Mouse (Mus musculus): ENCODE results near the gene Rab12. TPM values are rescaled to one million over a fixed set of nuclear protein-coding genes. Genes with fewer than 3 reads are reported as not detected.

Rab12 gene
- polyA plus RNA-seq, 1 experiment: 32.4 TPM

- Histone ChIP-seq H3K27me3 (ENCODE audit: control insufficient read depth, insufficient read depth, insufficient read length) (no peaks in the 10 kb centered on the region), H3K79me3 (ENCODE audit: low read depth) (peaks cover 18% of the 10 kb centered on the region), H3K79me2 (ENCODE audit: control insufficient read depth, insufficient read depth) (peaks cover 51% of the 10 kb centered on the region), H3K36me3 (ENCODE audit: control insufficient read depth, insufficient read depth) (no peaks in the 10 kb centered on the region), H3ac (ENCODE audit: control insufficient read depth, insufficient read length, low read depth) (peak overlapping the region; percentile 61), H3K4me3 (ENCODE audit: insufficient read depth, poor library complexity, severe bottlenecking) (peak overlapping the region; percentile 55)
- no peak for TF ChIP-seq USF1 (IDR thresholded peaks at IDR 0.05; ENCODE audit: low read depth)
- TF ChIP-seq CTCF (IDR thresholded peaks at IDR 0.05; ENCODE audit: control insufficient read depth, insufficient read depth, insufficient read length): peak; percentile 65
- TF ChIP-seq CEBPB (IDR thresholded peaks at IDR 0.05; ENCODE audit: low read depth): no peak
Measured at GRCm38 (mm10) chr17:66448421-66449405, 70.8 kb downstream of the Rab12 start.

GRCm38 (mm10) chr17:66447978-66448377 lies 71.6 kb downstream of the Rab12 start:
- peaks cover 58% of the 10 kb centered on the region for H3K79me2 ChIP-seq (ENCODE audit: control insufficient read depth, insufficient read depth)
- H3K27me3 ChIP-seq (ENCODE audit: control insufficient read depth, insufficient read depth, insufficient read length): no peaks in the 10 kb centered on the region
- peak overlapping the region; percentile 61 for H3ac ChIP-seq (ENCODE audit: control insufficient read depth, insufficient read length, low read depth)
- peaks cover 18% of the 10 kb centered on the region for H3K79me3 ChIP-seq (ENCODE audit: low read depth)
- TF ChIP-seq MAX (IDR thresholded peaks at IDR 0.05) (no peak), CEBPB (IDR thresholded peaks at IDR 0.05; ENCODE audit: low read depth) (no peak), CTCF (IDR thresholded peaks at IDR 0.05; ENCODE audit: control insufficient read depth, insufficient read depth, insufficient read length) (no peak), MYOD1 (IDR thresholded peaks at IDR 0.05; ENCODE audit: control insufficient read depth, insufficient read length, low read depth) (no peak), USF1 (IDR thresholded peaks at IDR 0.05; ENCODE audit: low read depth) (no peak), MYOG (IDR thresholded peaks at IDR 0.05; ENCODE audit: control insufficient read depth, extremely low read depth, insufficient read length) (no peak)
- no peaks in the 10 kb centered on the region for H3K36me3 ChIP-seq (ENCODE audit: control insufficient read depth, insufficient read depth)
- H3K4me3 ChIP-seq (ENCODE audit: insufficient read depth, poor library complexity, severe bottlenecking): peak overlapping the region; percentile 55

- Histone ChIP-seq H3K79me2 (ENCODE audit: control insufficient read depth, insufficient read depth) (peaks cover 68% of the 10 kb centered on the region), H3K79me3 (ENCODE audit: low read depth) (peaks cover 23% of the 10 kb centered on the region), H3K36me3 (ENCODE audit: control insufficient read depth, insufficient read depth) (no peaks in the 10 kb centered on the region), H3K4me3 (ENCODE audit: insufficient read depth, poor library complexity, severe bottlenecking) (peak overlapping the region; percentile 12), H3ac (ENCODE audit: control insufficient read depth, insufficient read length, low read depth) (no peak overlapping the region), H3K27me3 (ENCODE audit: control insufficient read depth, insufficient read depth, insufficient read length) (no peaks in the 10 kb centered on the region)
- TF ChIP-seq MYOG (IDR thresholded peaks at IDR 0.05; ENCODE audit: control insufficient read depth, extremely low read depth, insufficient read length): no peak
Measured at GRCm38 (mm10) chr17:66447007-66447312, 72.6 kb downstream of the Rab12 start.

- Histone ChIP-seq H3ac (ENCODE audit: control insufficient read depth, insufficient read length, low read depth) (no peak overlapping the region), H3K27me3 (ENCODE audit: control insufficient read depth, insufficient read depth, insufficient read length) (no peaks in the 10 kb centered on the region), H3K4me3 (ENCODE audit: insufficient read depth, poor library complexity, severe bottlenecking) (peak overlapping the region; percentile 12), H3K79me2 (ENCODE audit: control insufficient read depth, insufficient read depth) (peaks cover 73% of the 10 kb centered on the region), H3K36me3 (ENCODE audit: control insufficient read depth, insufficient read depth) (no peaks in the 10 kb centered on the region), H3K79me3 (ENCODE audit: low read depth) (peaks cover 23% of the 10 kb centered on the region)
- no peak for TF ChIP-seq FOSL1 (IDR thresholded peaks at IDR 0.05; ENCODE audit: insufficient read depth, low read length, poor library complexity, severe bottlenecking)
- TF ChIP-seq CEBPB (IDR thresholded peaks at IDR 0.05; ENCODE audit: low read depth): no peak
- no peak for TF ChIP-seq CTCF (IDR thresholded peaks at IDR 0.05; ENCODE audit: control insufficient read depth, insufficient read depth, insufficient read length)
- no peak for TF ChIP-seq MYOD1 (IDR thresholded peaks at IDR 0.05; ENCODE audit: control insufficient read depth, insufficient read length, low read depth)
- no peak for TF ChIP-seq MYOG (IDR thresholded peaks at IDR 0.05; ENCODE audit: control insufficient read depth, extremely low read depth, insufficient read length)
- no peak for TF ChIP-seq MAX (IDR thresholded peaks at IDR 0.05)
- TF ChIP-seq USF1 (IDR thresholded peaks at IDR 0.05; ENCODE audit: low read depth): no peak
Measured at GRCm38 (mm10) chr17:66446196-66447006, 73.1 kb downstream of the Rab12 start.

Other genes starting within 250 kb of the Rab12 start
- 15.1 TPM for gene Mtcl1, start 70.0 kb downstream of the Rab12 start, polyA plus RNA-seq (2012; fragmentation: generic; extraction: Trizol)
- not detected for gene Themis3, start 74.9 kb upstream of the Rab12 start, polyA plus RNA-seq (2012; fragmentation: generic; extraction: Trizol)

Measured in C2C12 (cell line).